Mouse (Mus musculus): ENCODE measurements around the gene Galnt10.

The Galnt10 gene

GRCm38 (mm10) chr11:57691939-57692338 is 46.7 kb downstream of the Galnt10 start:
- CTCF ChIA-PET, result no interaction called here
- POLR2A ChIA-PET, result interaction anchor here in 1 of 4 experiments (0.6 kb wide), 1 partner anchor 126 kb away, joined by 3 read pairs; no protein-coding TSS in a partner anchor

- POLR2A ChIA-PET, result interaction anchor here in 1 of 4 experiments (0.5 to 1.4 kb wide), 2 partner anchors 48 to 139 kb away, joined by 3 to 6 read pairs; no protein-coding TSS in a partner anchor
- CTCF ChIA-PET, result interaction anchor here in 2 of 4 experiments (0.6 to 0.9 kb wide), 2 partner anchors 39 to 143 kb away, joined by 3 to 4 read pairs; no protein-coding TSS in a partner anchor
Observed at GRCm38 (mm10) chr11:57692726-57693125, 47.5 kb downstream of the Galnt10 start.

DNA sequence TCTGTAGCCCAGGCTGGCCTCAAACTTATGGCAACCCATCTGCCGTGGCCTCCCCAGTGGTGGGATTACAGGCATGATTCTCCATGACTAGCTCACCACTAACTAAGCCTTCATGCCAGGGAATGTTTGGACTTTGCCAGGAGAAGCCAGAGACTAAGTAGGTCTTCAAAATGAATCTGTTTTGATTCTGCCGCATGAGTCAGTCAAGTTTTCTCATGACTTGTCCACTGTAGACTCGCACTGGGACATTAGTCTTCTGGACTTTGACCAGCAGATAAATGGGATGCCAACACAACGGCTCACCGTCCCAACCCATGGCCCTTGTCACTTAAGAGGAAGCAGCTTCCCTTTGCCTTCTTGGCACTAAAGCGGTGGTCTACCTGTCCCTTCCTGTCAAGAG is 49.2 kb downstream of the Galnt10 start:
- POLR2A ChIA-PET, result no interaction called here
- CTCF ChIA-PET, result no interaction called here

DNA sequence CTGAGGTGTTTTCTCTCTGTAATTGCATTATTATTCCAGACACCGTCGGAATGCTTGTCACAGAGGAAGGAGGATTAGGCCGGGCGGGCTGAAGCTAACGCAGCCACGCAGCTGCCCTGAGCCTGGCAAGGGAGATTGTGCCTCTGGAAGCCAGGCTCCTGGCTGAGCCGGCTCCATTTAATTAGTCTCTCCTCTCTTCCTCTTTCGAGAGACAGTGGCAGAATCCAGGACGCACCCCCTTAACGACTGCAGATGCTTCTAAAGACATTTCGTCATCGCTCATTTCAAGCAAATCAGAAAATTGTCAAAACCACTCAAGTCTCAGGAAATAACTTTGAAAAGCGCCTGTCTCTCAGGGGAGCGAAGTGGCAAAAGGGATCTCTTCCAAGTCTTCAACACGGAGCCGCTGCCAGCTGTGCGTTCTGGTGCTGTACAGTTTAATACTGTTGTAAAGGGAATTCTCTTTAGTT is 51.0 kb downstream of the Galnt10 start:
- ChIA-PET POLR2A (interaction anchor here in 3 of 4 experiments (0.6 to 1.2 kb wide), 3 partner anchors 34 to 175 kb away, joined by 3 to 6 read pairs (median 4); no protein-coding TSS in a partner anchor), CTCF (interaction anchor here in 2 of 4 experiments (0.6 to 0.7 kb wide), 2 partner anchors 69 to 215 kb away, joined by 3 read pairs; no protein-coding TSS in a partner anchor)

DNA sequence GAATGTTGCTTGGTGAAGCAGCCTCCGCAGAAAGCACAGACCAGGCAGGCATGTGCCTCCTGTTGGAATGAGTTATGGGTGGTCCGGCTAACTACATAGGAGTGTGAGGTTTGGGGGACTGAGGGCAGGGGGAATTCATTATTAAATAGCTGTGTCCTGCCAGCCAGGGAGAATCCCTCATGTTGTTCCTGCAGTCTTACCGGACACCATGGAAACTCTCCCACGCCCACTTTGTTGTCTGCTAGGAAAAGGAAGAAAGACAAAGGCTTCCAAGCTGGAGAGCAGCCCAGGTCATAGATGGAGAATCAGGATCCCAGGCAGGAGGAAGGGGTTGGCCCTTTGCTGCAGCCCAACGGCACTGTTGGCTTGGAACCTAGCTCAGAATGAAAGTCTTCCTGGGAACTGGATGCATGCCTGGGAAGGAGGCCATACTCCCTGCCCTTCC is 51.6 kb downstream of the Galnt10 start:
- ChIA-PET POLR2A (interaction anchor here in 1 of 4 experiments (0.6 to 1.8 kb wide), 3 partner anchors 18 to 215 kb away, joined by 4 to 6 read pairs (median 5); no protein-coding TSS in a partner anchor), CTCF (interaction anchor here in 2 of 4 experiments (0.7 kb wide), 2 partner anchors 69 to 217 kb away, joined by 3 to 7 read pairs; no protein-coding TSS in a partner anchor)

DNA sequence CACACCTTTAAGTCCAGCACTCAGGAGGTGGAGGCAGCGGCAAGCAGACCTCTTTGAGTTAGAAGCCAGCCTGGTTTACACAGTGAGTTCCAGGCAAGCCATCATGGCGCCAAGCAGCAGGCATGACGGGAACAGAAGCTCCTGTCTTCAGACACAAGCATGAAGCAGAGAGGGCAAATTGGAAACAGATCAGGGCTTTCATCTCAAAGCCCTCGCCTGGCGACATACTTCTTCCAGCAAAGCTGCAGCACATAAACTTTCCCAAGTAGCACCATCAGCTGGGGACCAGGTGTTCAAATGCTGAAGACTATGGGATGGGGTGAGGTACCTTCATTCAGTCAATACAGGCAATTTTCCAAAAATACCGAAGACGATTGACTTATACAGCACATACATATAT is 54.9 kb downstream of the Galnt10 start:
- CTCF ChIA-PET, result no interaction called here
- POLR2A ChIA-PET, result interaction anchor here in 1 of 4 experiments (0.9 to 1.7 kb wide), 3 partner anchors 8 to 46 kb away, joined by 3 to 4 read pairs (median 4); no protein-coding TSS in a partner anchor

- CTCF ChIA-PET, result no interaction called here
Observed at GRCm38 (mm10) chr11:57701193-57701925, 56.1 kb downstream of the Galnt10 start.

GRCm38 (mm10) chr11:57701956-57702355 is 56.7 kb downstream of the Galnt10 start:
- POLR2A ChIA-PET, result no interaction called here

More at GRCm38 (mm10) chr11:57701193-57701925, 56.1 kb downstream of the Galnt10 start:
- POLR2A ChIA-PET, result interaction anchor here in 1 of 4 experiments (1.7 kb wide), 1 partner anchor 7 kb away, joined by 4 read pairs; no protein-coding TSS in a partner anchor

DNA sequence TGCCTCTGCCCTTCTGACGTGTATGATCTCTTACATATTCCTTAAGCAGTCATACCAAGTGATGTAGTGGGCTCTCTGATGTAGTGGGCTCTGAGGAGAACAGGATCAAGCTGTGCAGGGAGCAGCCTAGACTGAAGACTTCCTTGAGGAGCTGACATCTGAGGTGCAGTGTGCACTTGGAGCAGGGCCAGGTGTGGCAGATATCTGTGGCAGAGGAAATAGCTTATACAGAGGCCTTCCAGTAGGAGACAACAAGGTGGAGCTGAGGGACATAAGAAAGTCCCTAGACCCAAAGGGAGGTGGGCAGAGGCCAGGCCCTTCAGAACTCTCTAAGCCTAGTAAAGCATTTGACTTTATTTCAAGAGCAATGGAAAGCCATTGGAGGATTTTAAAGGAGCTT is 61.4 kb downstream of the Galnt10 start:
- POLR2A ChIA-PET, result interaction anchor here in 1 of 4 experiments (0.7 to 2.8 kb wide), 4 partner anchors 13 to 155 kb away, joined by 3 to 9 read pairs (median 5); partner anchors contain the start of gene Galnt10

More at GRCm38 (mm10) chr11:57701956-57702355, 56.7 kb downstream of the Galnt10 start:
- CTCF ChIA-PET, result no interaction called here

GRCm38 (mm10) chr11:57707114-57707798 is 62.0 kb downstream of the Galnt10 start:
- ChIA-PET POLR2A (interaction anchor here in 2 of 4 experiments (0.7 to 2.8 kb wide), 7 partner anchors 9 to 156 kb away, joined by 3 to 9 read pairs (median 3); partner anchors contain the start of gene Galnt10 (in 1 of the 2)), CTCF (interaction anchor here in 3 of 4 experiments (0.9 to 2.2 kb wide), 6 partner anchors 23 to 158 kb away, joined by 3 to 9 read pairs (median 5); no protein-coding TSS in a partner anchor)

More for the DNA sequence above, 61.4 kb downstream of the Galnt10 start:
- CTCF ChIA-PET, result interaction anchor here in 1 of 4 experiments (0.9 to 1.5 kb wide), 3 partner anchors 23 to 123 kb away, joined by 3 to 9 read pairs (median 5); no protein-coding TSS in a partner anchor

GRCm38 (mm10) chr11:57708174-57709154 is 63.2 kb downstream of the Galnt10 start:
- POLR2A ChIA-PET, result interaction anchor here in 3 of 4 experiments (0.6 to 2.8 kb wide), 7 partner anchors 8 to 475 kb away, joined by 3 to 9 read pairs (median 4); no protein-coding TSS in a partner anchor
- CTCF ChIA-PET, result interaction anchor here in 3 of 4 experiments (0.6 to 2.2 kb wide), 6 partner anchors 39 to 438 kb away, joined by 3 to 9 read pairs (median 5); no protein-coding TSS in a partner anchor

- POLR2A ChIA-PET, result interaction anchor here in 1 of 4 experiments (0.6 kb wide), 1 partner anchor 10 kb away, joined by 5 read pairs; no protein-coding TSS in a partner anchor
- CTCF ChIA-PET, result interaction anchor here in 1 of 4 experiments (0.8 to 1.3 kb wide), 2 partner anchors 11 to 13 kb away, joined by 3 read pairs; no protein-coding TSS in a partner anchor
Observed at GRCm38 (mm10) chr11:57713960-57714359, 68.7 kb downstream of the Galnt10 start.

DNA sequence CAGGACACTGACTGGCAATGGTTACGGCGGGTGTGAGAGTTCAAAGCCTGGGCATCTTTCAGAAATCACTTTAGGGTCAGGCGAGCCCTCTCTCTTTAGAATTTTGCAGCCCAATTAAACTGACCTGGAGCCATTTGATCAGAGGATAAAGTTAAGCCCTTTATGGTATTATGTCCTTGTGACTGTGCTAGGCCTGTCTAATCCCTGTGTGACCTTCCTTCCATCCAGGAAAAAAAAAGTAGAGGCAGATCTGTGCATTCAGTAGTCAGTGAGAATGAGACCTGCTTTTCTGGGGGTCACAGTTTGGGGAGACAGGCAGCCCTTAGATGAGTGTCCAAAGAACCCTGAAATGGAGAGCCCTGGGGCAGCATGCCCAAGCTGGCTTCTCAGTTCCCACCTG is 71.5 kb downstream of the Galnt10 start:
- CTCF ChIA-PET, result no interaction called here
- POLR2A ChIA-PET, result no interaction called here

DNA sequence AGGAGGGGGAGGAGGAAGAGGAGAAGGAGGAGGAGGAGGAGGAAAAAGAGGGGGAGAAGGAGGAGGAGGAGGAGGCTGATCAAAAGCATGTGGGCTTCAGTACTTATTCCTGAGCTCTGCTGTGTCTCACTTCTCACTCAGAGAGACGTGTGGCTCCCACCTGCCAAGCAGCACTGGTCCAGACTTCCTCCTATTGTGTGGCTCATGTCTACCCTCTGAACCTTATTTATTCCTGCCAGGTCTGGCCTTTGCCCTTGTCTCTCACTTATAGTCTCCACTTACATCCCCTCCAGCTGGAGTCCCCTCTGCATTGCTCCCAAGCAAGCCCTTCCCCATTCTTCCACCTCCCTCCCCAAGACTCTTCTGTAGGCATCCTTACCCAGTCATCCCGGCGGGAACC is 72.2 kb downstream of the Galnt10 start:
- ChIA-PET POLR2A (no interaction called here), CTCF (no interaction called here)

DNA sequence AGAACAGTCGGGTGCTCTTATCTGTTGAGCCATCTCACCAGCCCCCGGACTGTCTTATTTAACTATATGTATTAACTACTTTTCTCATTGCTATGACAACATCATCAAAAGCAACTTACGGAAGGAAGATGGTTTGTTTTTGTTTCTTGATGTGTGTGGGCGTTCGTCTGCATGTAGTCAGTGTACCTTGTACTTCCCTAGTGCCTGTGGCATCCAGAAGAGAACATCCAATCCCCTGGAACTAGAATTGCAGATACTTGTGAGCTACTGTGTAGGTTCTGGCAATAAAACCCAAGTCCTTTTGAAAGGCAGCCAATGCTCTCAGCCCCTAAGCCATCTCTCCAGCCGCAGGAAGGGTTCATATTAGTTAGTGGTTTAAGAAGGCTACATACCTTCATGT is 72.8 kb downstream of the Galnt10 start:
- CTCF ChIA-PET, result no interaction called here
- POLR2A ChIA-PET, result interaction anchor here in 1 of 4 experiments (0.7 to 2.1 kb wide), 2 partner anchors 10 to 56 kb away, joined by 3 to 9 read pairs; no protein-coding TSS in a partner anchor

GRCm38 (mm10) chr11:57719631-57720030 is 74.4 kb downstream of the Galnt10 start:
- ChIA-PET CTCF (interaction anchor here in 2 of 4 experiments (0.5 to 1.4 kb wide), 4 partner anchors 32 to 171 kb away, joined by 3 to 4 read pairs (median 3); no protein-coding TSS in a partner anchor), POLR2A (interaction anchor here in 3 of 4 experiments (0.6 to 2.1 kb wide), 10 partner anchors 11 to 564 kb away, joined by 3 to 9 read pairs (median 4); partner anchors contain the start of gene Cnot8 (in 1 of the 3))

DNA sequence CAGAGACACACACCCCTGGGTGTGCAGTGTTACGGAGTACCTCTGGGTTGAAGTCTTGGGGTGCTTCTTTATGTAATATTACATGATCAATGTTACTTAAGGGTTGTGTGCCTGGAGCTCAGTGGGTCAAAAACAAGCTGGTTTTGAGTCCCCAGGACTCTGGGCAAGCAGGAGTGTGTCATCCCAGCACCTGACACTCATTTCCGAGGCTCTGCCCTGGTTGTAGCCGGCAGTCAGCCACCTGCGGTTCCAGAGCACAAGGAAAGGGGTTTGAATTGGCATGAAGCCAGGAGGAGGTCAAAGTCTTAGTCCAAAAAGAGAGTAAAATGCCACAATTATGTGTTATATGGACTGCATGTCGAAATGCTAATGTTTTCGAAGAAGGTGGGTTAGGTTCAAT is 74.8 kb downstream of the Galnt10 start:
- ChIA-PET CTCF (interaction anchor here in 2 of 4 experiments (0.5 to 1.4 kb wide), 4 partner anchors 32 to 171 kb away, joined by 3 to 4 read pairs (median 3); no protein-coding TSS in a partner anchor), POLR2A (interaction anchor here in 3 of 4 experiments (0.6 to 2.1 kb wide), 11 partner anchors 11 to 564 kb away, joined by 3 to 9 read pairs (median 4); partner anchors contain the start of gene Cnot8 (in 1 of the 3))

All from embryonic stem cell, embryonic (primary cell).